ENCODE assay signal across 8 mouse cellular contexts in genomic region chr19:8888511-8889385, GRCm38 (mm10). TPM values are rescaled to one million over a fixed set of nuclear protein-coding genes. Genes with fewer than 3 reads are reported as not detected.
DNase-seq lines count a peak whose midpoint lies in the region; ATAC-seq and TF ChIP-seq lines count a peak whose summit lies in the region.

Gene 1810009A15Rik (plus strand): TSS chr19:8888853.
Gene Gm49416 (plus strand): TSS chr19:8888926.

- WGBS in heart, embryonic 11.5 days (ENCODE audit: insufficient replicate concordance) = under 1% methylated on average over 58 of the region's 58 CpGs
- WGBS in kidney, embryonic 16.5 days = under 1% methylated on average over 58 of the region's 58 CpGs
- under 1% methylated on average over 58 of the region's 58 CpGs for WGBS in liver, adult 2 months

- H3K4me3 ChIP-seq in bone marrow macrophage, adult 2 months (ENCODE audit: insufficient read depth, low read length) = peak within 1 kb of the TSS; percentile 83
- H3K4me3 ChIP-seq in embryonic fibroblast, embryonic 13.5 days (ENCODE audit: insufficient read depth, low read length) = peak within 1 kb of the TSS; percentile 95
- peak within 1 kb of the TSS; percentile 75 for H3K4me3 ChIP-seq in heart, embryonic 11.5 days (ENCODE audit: low read depth, low read length)
- peak within 1 kb of the TSS; percentile 81 for H3K4me3 ChIP-seq in kidney, embryonic 16.5 days (ENCODE audit: low read length)
- H3K4me3 ChIP-seq in liver, adult 2 months (ENCODE audit: insufficient read depth, low read depth, low read length) = peak within 1 kb of the TSS; percentile 82
- peak within 1 kb of the TSS; percentile 53 for H3K4me3 ChIP-seq in myocyte

- peak; percentile 61; the same call in 1 of the 2 replicates for TF ChIP-seq POLR2A in bone marrow macrophage, adult 2 months (IDR thresholded peaks at IDR 0.05; ENCODE audit: borderline replicate concordance, low read depth, low read length)
- TF ChIP-seq POLR2A in embryonic fibroblast, embryonic 13.5 days (IDR thresholded peaks at IDR 0.05; ENCODE audit: low read depth, low read length) = peak; percentile 95
- peak; percentile 63; the same call in 1 of the 2 replicates for TF ChIP-seq POLR2A in liver, adult 2 months (IDR thresholded peaks at IDR 0.05; ENCODE audit: extremely low read depth, insufficient read depth, low read length)
- TF ChIP-seq POLR2A in myocyte (IDR thresholded peaks at IDR 0.05; ENCODE audit: insufficient read length, low read depth) = peak; percentile 77

- DNase-seq in A20 (ENCODE audit: low read depth, low spot score) = peak; percentile 98
- peak; percentile 88 for DNase-seq in liver, adult 2 months (ENCODE audit: extremely low read depth, low read depth, low spot score)
- peak; percentile 96 for DNase-seq in splenic B cell, adult 2 months (ENCODE audit: low read depth, low spot score)

- H3K27me3 ChIP-seq in heart, embryonic 11.5 days (ENCODE audit: control insufficient read depth, insufficient read depth, low read length) = no peaks in the 10 kb centered on the region
- H3K27me3 ChIP-seq in kidney, embryonic 16.5 days (ENCODE audit: insufficient read depth, low read length) = no peaks in the 10 kb centered on the region
- no peaks in the 10 kb centered on the region for H3K27me3 ChIP-seq in liver, adult 2 months (ENCODE audit: control insufficient read depth, insufficient read depth, low read length)
- no peaks in the 10 kb centered on the region for H3K27me3 ChIP-seq in myocyte (ENCODE audit: control insufficient read depth, insufficient read depth, insufficient read length)
- no peaks in the 10 kb centered on the region for H3K27me3 ChIP-seq in splenic B cell, adult 2 months (ENCODE audit: control insufficient read depth, insufficient read depth, low read length, poor library complexity, severe bottlenecking)

- H3K4me2 ChIP-seq in heart, embryonic 11.5 days = peak within 1 kb of the TSS; percentile 87
- peak within 1 kb of the TSS; percentile 88 for H3K4me2 ChIP-seq in kidney, embryonic 16.5 days (replicated peaks; ENCODE audit: low read depth, low read length)
- H3K4me2 ChIP-seq in myocyte (ENCODE audit: low read depth) = peak within 1 kb of the TSS; percentile 95

- peak within 1 kb of the TSS; percentile 6 for H3ac ChIP-seq in myocyte (ENCODE audit: control insufficient read depth, insufficient read length)

- H3K4me1 ChIP-seq in bone marrow macrophage, adult 2 months (ENCODE audit: control insufficient read depth, insufficient read depth, low read length) = peaks cover 7% of the 10 kb centered on the region
- H3K4me1 ChIP-seq in embryonic fibroblast, embryonic 13.5 days (ENCODE audit: control insufficient read depth, insufficient read depth, low read length) = peaks cover 4% of the 10 kb centered on the region; the same call in 1 of the 2 replicates
- H3K4me1 ChIP-seq in heart, embryonic 11.5 days (ENCODE audit: control insufficient read depth, insufficient read depth, low read length) = 0 out of 2 replicates have a peak, but pooled peaks cover 6% of the 10 kb centered on the region
- peaks cover 20% of the 10 kb centered on the region for H3K4me1 ChIP-seq in kidney, embryonic 16.5 days (ENCODE audit: insufficient read depth, low read length)
- peaks cover 7% of the 10 kb centered on the region for H3K4me1 ChIP-seq in liver, adult 2 months (ENCODE audit: control insufficient read depth, insufficient read depth, low read length)

- no peak for TF ChIP-seq CTCF in bone marrow macrophage, adult 2 months (IDR thresholded peaks at IDR 0.05; ENCODE audit: low read depth, low read length)
- TF ChIP-seq CTCF in embryonic fibroblast, embryonic 13.5 days (IDR thresholded peaks at IDR 0.05; ENCODE audit: borderline replicate concordance, insufficient read depth, low read length) = no peak
- TF ChIP-seq CTCF in liver, adult 2 months (IDR thresholded peaks at IDR 0.05; ENCODE audit: low read depth, low read length) = no peak

- H3K79me2 ChIP-seq in liver, adult 2 months (ENCODE audit: control insufficient read depth, insufficient read depth, low read length) = peaks cover 5% of the 10 kb centered on the region; the same call in 1 of the 2 replicates
- H3K79me2 ChIP-seq in myocyte (ENCODE audit: control insufficient read depth, insufficient read depth) = peaks cover 31% of the 10 kb centered on the region

- no peaks in the 10 kb centered on the region for H3K9me3 ChIP-seq in heart, embryonic 11.5 days (replicated peaks; ENCODE audit: control insufficient read depth, low read length)
- H3K9me3 ChIP-seq in kidney, embryonic 16.5 days (ENCODE audit: low read length) = no peaks in the 10 kb centered on the region

- H3K36me3 ChIP-seq in heart, embryonic 11.5 days (ENCODE audit: control insufficient read depth, insufficient read depth, low read length) = 0 out of 2 replicates have a peak, but pooled peaks cover 2% of the 10 kb centered on the region
- peaks cover 13% of the 10 kb centered on the region; the same call in 1 of the 2 replicates for H3K36me3 ChIP-seq in kidney, embryonic 16.5 days (ENCODE audit: insufficient read depth, low read length)
- peaks cover 3% of the 10 kb centered on the region; the same call in 1 of the 2 replicates for H3K36me3 ChIP-seq in liver, adult 2 months (ENCODE audit: control insufficient read depth, insufficient read depth, low read length)
- no peaks in the 10 kb centered on the region for H3K36me3 ChIP-seq in myocyte (ENCODE audit: control insufficient read depth, insufficient read depth)
- 0 out of 2 replicates have a peak, but pooled peaks cover 2% of the 10 kb centered on the region for H3K36me3 ChIP-seq in splenic B cell, adult 2 months (ENCODE audit: control insufficient read depth, insufficient read depth, low read length, poor library complexity, severe bottlenecking)

- peak within 1 kb of the TSS; percentile 83 for H3K27ac ChIP-seq in bone marrow macrophage, adult 2 months (ENCODE audit: insufficient read depth, low read depth, low read length)
- H3K27ac ChIP-seq in embryonic fibroblast, embryonic 13.5 days (ENCODE audit: insufficient read depth, low read length) = peak within 1 kb of the TSS; percentile 82
- H3K27ac ChIP-seq in heart, embryonic 11.5 days (ENCODE audit: low read depth, low read length) = peak within 1 kb of the TSS; percentile 84
- H3K27ac ChIP-seq in kidney, embryonic 16.5 days (ENCODE audit: low read length) = peak within 1 kb of the TSS; percentile 93
- peak within 1 kb of the TSS; percentile 72 for H3K27ac ChIP-seq in liver, adult 2 months (replicated peaks; ENCODE audit: insufficient read depth, low read depth, low read length)

- peak; percentile 91 for ATAC-seq in heart, embryonic 11.5 days (replicated peaks; ENCODE audit: insufficient number of reproducible peaks, low FRiP score, low TSS enrichment)
- ATAC-seq in kidney, embryonic 16.5 days (ENCODE audit: low FRiP score, low TSS enrichment) = peak; percentile 95

- peak within 1 kb of the TSS; percentile 90 for H3K9ac ChIP-seq in heart, embryonic 11.5 days (ENCODE audit: low read depth, low read length)
- peak within 1 kb of the TSS; percentile 92 for H3K9ac ChIP-seq in kidney, embryonic 16.5 days (replicated peaks; ENCODE audit: low read length)
- H3K9ac ChIP-seq in liver, adult 2 months (ENCODE audit: low read depth, low read length) = peak within 1 kb of the TSS; percentile 84

TF ChIP-seq in myocyte, 11 proteins besides CTCF, POLR2A, EP300 and RAD21:
- TF ChIP-seq SRF (IDR thresholded peaks at IDR 0.05; ENCODE audit: control insufficient read depth, insufficient read length, low read depth) (peak; percentile 55), POLR2AphosphoS2 (IDR thresholded peaks at IDR 0.05; ENCODE audit: insufficient read length, low read depth) (peak; percentile 66), MYOG (IDR thresholded peaks at IDR 0.05; ENCODE audit: control insufficient read depth in 1 of 3, insufficient read depth in 1 of 3, insufficient read length in 2 of 3, low read depth in 2 of 3) (no peak)

RNA-seq across cellular contexts. Expression of gene 1810009A15Rik, which starts in this region (rescaled TPM):
- 40.1 and 43.1 TPM in 2 replicates for polyA plus RNA-seq in bone marrow macrophage, adult 2 months (2012; ENCODE audit: insufficient read depth, insufficient read length, missing spikeins)
- 61.7 and 68.8 TPM in 2 replicates for polyA plus RNA-seq in embryonic fibroblast, embryonic 13.5 days (2011; ENCODE audit: insufficient read length, low read depth, missing spikeins)
- polyA plus RNA-seq in heart, embryonic 11.5 days (2014; fragmentation: Nextera tagmentation; extraction: Ambion mirVana) = 77.5 and 86.8 TPM in 2 replicates
- polyA plus RNA-seq in kidney, embryonic 16.5 days (2015; fragmentation: Nextera tagmentation; extraction: Ambion mirVana) = 93.0 and 94.3 TPM in 2 replicates
- 23.5 and 34.0 TPM in 2 replicates for total RNA-seq in liver, adult 2 months (2014; rRNA removed)
- polyA plus RNA-seq in liver, adult 2 months (2012; rRNA removed) = 10.8 and 13.6 TPM in 2 replicates
- polyA plus RNA-seq in myocyte (2012; fragmentation: generic; extraction: Trizol) = 73.1 TPM

RNA-seq across cellular contexts. Expression of gene Gm49416, which starts in this region (rescaled TPM):
- polyA plus RNA-seq in bone marrow macrophage, adult 2 months (2012; ENCODE audit: insufficient read depth, insufficient read length, missing spikeins) = 4.9 TPM in 1 of 2 replicates, not detected in the other
- 16.8 and 18.4 TPM in 2 replicates for polyA plus RNA-seq in embryonic fibroblast, embryonic 13.5 days (2011; ENCODE audit: insufficient read length, low read depth, missing spikeins)
- polyA plus RNA-seq in heart, embryonic 11.5 days (2014; fragmentation: Nextera tagmentation; extraction: Ambion mirVana) = not detected in 2 replicates
- polyA plus RNA-seq in kidney, embryonic 16.5 days (2015; fragmentation: Nextera tagmentation; extraction: Ambion mirVana) = 1.2 TPM in 1 of 2 replicates, not detected in the other
- total RNA-seq in liver, adult 2 months (2014; rRNA removed) = 3.4 TPM in 1 of 2 replicates, not detected in the other
- polyA plus RNA-seq in liver, adult 2 months (2012; rRNA removed) = 1.1 TPM in 1 of 2 replicates, not detected in the other
- polyA plus RNA-seq in myocyte (2012; fragmentation: generic; extraction: Trizol) = 0.44 TPM

Comparison
In these comparisons a context has a peak if more than half of its experiments do, and no peak if none do; other contexts are left out.
1. Peak in every context shown above with its lines: DNase-seq, ATAC-seq, H3K4me3 ChIP-seq and H3K27ac ChIP-seq.